23 mouse cellular contexts compared by ENCODE assay signal in genomic region chr3:142085938-142086337, GRCm38 (mm10).
DNase-seq lines count a peak whose midpoint lies in the region; ATAC-seq and TF ChIP-seq lines count a peak whose summit lies in the region.
"Had no signal": no experiment of that assay in that cellular context is flagged by ENCODE, and none has a peak within 500 bp of the region (broad histone marks: within the 10 kb centered on the region; RNA-seq: fewer than 3 reads in every experiment).

No protein-coding gene starts in this region.

- peak; percentile 73 for ATAC-seq in frontal cortex, adult (ENCODE audit: low TSS enrichment)
- ATAC-seq: activated CD4-positive, CD25-positive, alpha-beta regulatory T cell, adult 4 months; forebrain, embryonic 13.5 days; forebrain, embryonic 15.5 days; forebrain, postnatal 0 days; Patski had no signal

- H3K4me3 ChIP-seq in bone marrow macrophage, adult 2 months (ENCODE audit: insufficient read depth, low read length): no peak overlapping the region
- no peak overlapping the region for H3K4me3 ChIP-seq in embryonic facial prominence, embryonic 10.5 days
- H3K4me3 ChIP-seq: embryonic facial prominence, embryonic 12.5 days; forebrain, embryonic 13.5 days; forebrain, embryonic 15.5 days had no signal

- TF ChIP-seq POLR2A in bone marrow macrophage, adult 2 months (IDR thresholded peaks at IDR 0.05; ENCODE audit: borderline replicate concordance, low read depth, low read length): no peak

- H3K4me1 ChIP-seq in bone marrow macrophage, adult 2 months (ENCODE audit: control insufficient read depth, insufficient read depth, low read length): peaks cover 13% of the 10 kb centered on the region
- H3K4me1 ChIP-seq in embryonic facial prominence, embryonic 10.5 days: peaks cover 52% of the 10 kb centered on the region
- H3K4me1 ChIP-seq: forebrain, embryonic 15.5 days had no signal

- no peak for TF ChIP-seq CTCF in bone marrow macrophage, adult 2 months (IDR thresholded peaks at IDR 0.05; ENCODE audit: low read depth, low read length)

- peak overlapping the region; percentile 92 for H3K27ac ChIP-seq in bone marrow macrophage, adult 2 months (ENCODE audit: insufficient read depth, low read depth, low read length)
- peak overlapping the region; percentile 62; the same call in 1 of the 2 replicates for H3K27ac ChIP-seq in embryonic facial prominence, embryonic 10.5 days (replicated peaks)
- H3K27ac ChIP-seq: embryonic facial prominence, embryonic 12.5 days; forebrain, embryonic 13.5 days; forebrain, embryonic 15.5 days had no signal

- no peaks in the 10 kb centered on the region for H3K36me3 ChIP-seq in embryonic facial prominence, embryonic 10.5 days (replicated peaks)
- H3K36me3 ChIP-seq: embryonic facial prominence, embryonic 12.5 days; forebrain, embryonic 15.5 days; G1E had no signal

- no peaks in the 10 kb centered on the region for H3K9me3 ChIP-seq in embryonic facial prominence, embryonic 10.5 days
- H3K9me3 ChIP-seq: embryonic facial prominence, embryonic 12.5 days; forebrain, embryonic 13.5 days; forebrain, embryonic 15.5 days; G1E had no signal

- H3K27me3 ChIP-seq in embryonic facial prominence, embryonic 10.5 days (replicated peaks; ENCODE audit: low read depth, poor library complexity, severe bottlenecking): no peaks in the 10 kb centered on the region
- H3K27me3 ChIP-seq: embryonic facial prominence, embryonic 12.5 days; forebrain, embryonic 13.5 days; forebrain, embryonic 15.5 days; Patski had no signal

- no peak for DNase-seq in frontal cortex, postnatal 36 days (ENCODE audit: low spot score in 2 of 2)
- no peak for DNase-seq in embryonic facial prominence, embryonic 10.5 days (ENCODE audit: low spot score)
- no peak for DNase-seq in left cerebral cortex, postnatal 4 days
- DNase-seq in yolk sac, embryonic 10.5 days (ENCODE audit: low spot score): no peak
- no peak for DNase-seq in retina, postnatal 1 day
- DNase-seq: adrenal gland, adult 8-10 months; adrenal gland, postnatal 25 days; cerebellum, adult 11 months; cerebellum, adult 18-20 months; cerebellum, adult 8-10 months; cerebellum, adult 9-11 months; cerebellum, postnatal 14 days; cerebellum, postnatal 36 days; embryo, embryonic 11 days; forebrain, postnatal 0 days had no signal

- intact Hi-C loops in left cerebral cortex, postnatal 4 days (cut with DNase I): no loop called here

- WGBS in embryonic facial prominence, embryonic 10.5 days: 47% methylated on average over 3 of the region's 3 CpGs
